Mouse (Mus musculus) thymus, adult 2 months (tissue): ENCODE data around the gene Trim8.

Source experiments
- CTCF ChIP-seq: fragments of 200-500 bp; IDR thresholded peaks from 2 replicates; pipeline ENCODE4 v1.5.1; 2012; ENCODE audit warnings: mild to moderate bottlenecking, control low read depth, low read length, moderate library complexity, borderline replicate concordance; ENCODE audit not compliant: control insufficient read depth, poor library complexity, insufficient read depth; ENCODE audit errors: extremely low read depth
- POLR2A ChIP-seq: fragments of 200-500 bp; IDR thresholded peaks from 2 replicates; pipeline ENCODE4 v1.6.1; 2012; ENCODE audit warnings: mild to moderate bottlenecking, low read length, control low read depth, moderate library complexity; ENCODE audit not compliant: control insufficient read depth, poor library complexity, insufficient read depth; ENCODE audit errors: extremely low read depth

DNA sequence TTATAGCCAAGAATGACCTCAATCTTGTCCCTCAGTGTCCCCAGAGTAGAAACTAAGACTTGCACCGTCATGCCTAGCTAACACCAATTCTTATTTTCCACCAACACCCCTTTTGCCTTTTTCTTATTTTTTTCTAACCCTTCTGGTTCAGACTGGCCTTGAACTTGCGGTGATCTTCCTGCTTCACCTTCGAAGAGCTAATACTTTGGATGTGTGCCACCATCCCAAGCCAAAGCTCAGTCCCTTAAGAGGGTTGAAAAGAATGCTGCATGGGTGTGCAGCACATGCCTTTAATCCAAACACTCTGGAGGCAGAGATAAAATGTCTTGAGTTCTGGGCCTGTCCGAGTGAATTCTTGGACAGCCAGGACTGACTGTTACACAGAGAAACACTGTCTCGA is 8.9 kb downstream of the Trim8 start:
- TF ChIP-seq POLR2A, result no peak
- TF ChIP-seq CTCF, result no peak
